Mouse (Mus musculus): Measurements from ENCODE around the gene Acsl3. TPM values are rescaled to one million over a fixed set of nuclear protein-coding genes. Genes with fewer than 3 reads are reported as not detected.

Acsl3 gene
- total RNA-seq, 2 experiments from 2014 or later: 14.2 to 37.3 TPM

GRCm38 (mm10) chr1:78684128-78684527 lies 26.5 kb downstream of the Acsl3 start:
- peak; percentile 51 for ATAC-seq (replicated peaks; ENCODE audit: poor library complexity)

GRCm38 (mm10) chr1:78686872-78687271 lies 29.2 kb downstream of the Acsl3 start:
- peak; percentile 83 for ATAC-seq (replicated peaks; ENCODE audit: poor library complexity)

GRCm38 (mm10) chr1:78688149-78688548 lies 30.5 kb downstream of the Acsl3 start:
- ATAC-seq (replicated peaks; ENCODE audit: poor library complexity): no peak

- peak; percentile 71 for ATAC-seq (replicated peaks; ENCODE audit: poor library complexity)
These were observed 37.1 kb downstream of the Acsl3 start for GRCm38 (mm10) chr1:78694503-78695258.

GRCm38 (mm10) chr1:78696305-78696704 lies 38.7 kb downstream of the Acsl3 start:
- peak; percentile 58; the same call in 1 of the 2 replicates for ATAC-seq (replicated peaks; ENCODE audit: poor library complexity)

GRCm38 (mm10) chr1:78696903-78697302 lies 39.3 kb downstream of the Acsl3 start:
- ATAC-seq (replicated peaks; ENCODE audit: poor library complexity): no peak

- ATAC-seq (replicated peaks; ENCODE audit: poor library complexity): no peak
These were observed 40.5 kb downstream of the Acsl3 start for GRCm38 (mm10) chr1:78698138-78698537.

GRCm38 (mm10) chr1:78701740-78702139 lies 44.1 kb downstream of the Acsl3 start:
- ATAC-seq (replicated peaks; ENCODE audit: poor library complexity): no peak

- ATAC-seq (replicated peaks; ENCODE audit: poor library complexity): peak; percentile 82
These were observed 44.8 kb downstream of the Acsl3 start for GRCm38 (mm10) chr1:78702282-78702963.

GRCm38 (mm10) chr1:78702964-78703285 lies 45.3 kb downstream of the Acsl3 start:
- peak; percentile 92 for ATAC-seq (replicated peaks; ENCODE audit: poor library complexity)

- no peak for ATAC-seq (replicated peaks; ENCODE audit: poor library complexity)
These were observed 48.7 kb downstream of the Acsl3 start for GRCm38 (mm10) chr1:78706338-78706737.

GRCm38 (mm10) chr1:78707280-78707679 lies 49.7 kb downstream of the Acsl3 start:
- no peak for ATAC-seq (replicated peaks; ENCODE audit: poor library complexity)

GRCm38 (mm10) chr1:78710026-78710425 lies 52.4 kb downstream of the Acsl3 start:
- no peak for ATAC-seq (replicated peaks; ENCODE audit: poor library complexity)

GRCm38 (mm10) chr1:78710613-78711329 lies 53.1 kb downstream of the Acsl3 start:
- peak; percentile 20; the same call in 1 of the 2 replicates for ATAC-seq (replicated peaks; ENCODE audit: poor library complexity)

GRCm38 (mm10) chr1:78724458-78725190 lies 67.0 kb downstream of the Acsl3 start:
- peak; percentile 99 for ATAC-seq (replicated peaks; ENCODE audit: poor library complexity)

GRCm38 (mm10) chr1:78725191-78725490 lies 67.5 kb downstream of the Acsl3 start:
- peak; percentile 55 for ATAC-seq (replicated peaks; ENCODE audit: poor library complexity)

- ATAC-seq (replicated peaks; ENCODE audit: poor library complexity): no peak
These were observed 68.1 kb downstream of the Acsl3 start for GRCm38 (mm10) chr1:78725617-78726223.

GRCm38 (mm10) chr1:78730114-78730720 lies 72.6 kb downstream of the Acsl3 start:
- ATAC-seq (replicated peaks; ENCODE audit: poor library complexity): no peak

GRCm38 (mm10) chr1:78732290-78732689 lies 74.7 kb downstream of the Acsl3 start:
- ATAC-seq (replicated peaks; ENCODE audit: poor library complexity): no peak

GRCm38 (mm10) chr1:78734261-78735000 lies 76.8 kb downstream of the Acsl3 start:
- ATAC-seq (replicated peaks; ENCODE audit: poor library complexity): no peak

Measured in megakaryocyte progenitor cell, adult 5-6 weeks (primary cell).